Mouse (Mus musculus) cerebellum, adult 2 months (tissue): ENCODE measurements around the gene S1pr3. TPM values are rescaled to one million over a fixed set of nuclear protein-coding genes. Genes with fewer than 3 reads are reported as not detected.

Experiments
- DNase-seq, 2 experiments: peaks; one replicate each; pipeline ENCODE4 v3.0.0; 2021
- H3K27ac ChIP-seq: fragments of 200-500 bp; 2 replicates; pipeline ENCODE4 v1.5.1; 2012; ENCODE audit warnings: low read length, control low read depth, inconsistent platforms; ENCODE audit not compliant: insufficient read depth
- H3K27me3 ChIP-seq: fragments of 200-500 bp; 2 replicates; pipeline ENCODE4 v1.6.1; 2012; ENCODE audit warnings: inconsistent platforms, mild to moderate bottlenecking, low read length, moderate library complexity; ENCODE audit not compliant: control insufficient read depth, insufficient read depth
- H3K4me1 ChIP-seq: fragments of 200-500 bp; 2 replicates; pipeline ENCODE4 v1.6.1; 2011; ENCODE audit warnings: low read length; ENCODE audit not compliant: control insufficient read depth, insufficient read depth
- H3K4me3 ChIP-seq: fragments of 200-500 bp; replicated peaks from 2 replicates; pipeline ENCODE3; 2011; ENCODE audit warnings: mild to moderate bottlenecking, low read depth, low read length, control low read depth; ENCODE audit not compliant: insufficient read depth
- CTCF ChIP-seq: fragments of 200-500 bp; IDR thresholded peaks from 2 replicates; pipeline ENCODE4 v1.5.1; 2011; ENCODE audit warnings: low read depth, mild to moderate bottlenecking, control low read depth, low read length, moderate library complexity, borderline replicate concordance; ENCODE audit not compliant: insufficient read depth
- POLR2A ChIP-seq: fragments of 200-500 bp; IDR thresholded peaks from 2 replicates; pipeline ENCODE4 v1.6.1; 2011; ENCODE audit warnings: low read length, control low read depth, borderline replicate concordance; ENCODE audit not compliant: insufficient read depth
- WGBS: fragments of 180-500 bp; shearing (Covaris S2); methylation state at CpG from one replicate; pipeline ENCODE4 v1.1.7; 2018; 5-methylcytosine and 5-hydroxymethylcytosine counted together
- polyA plus RNA-seq: library from polyadenylated mRNA; depleted of rRNA; stranded (reverse); fragments of >200 nt; gene quantifications from 2 replicates; pipeline ENCODE4 v1.2.3, GENCODE M21; 2012

S1pr3 gene
- polyA plus RNA-seq, 1 experiment, result 3.5 TPM

GRCm38 (mm10) chr13:51392256-51392655 lies 16.2 kb upstream of the S1pr3 start:
- Histone ChIP-seq H3K4me3 (no peak overlapping the region), H3K27ac (no peak overlapping the region), H3K27me3 (no peaks in the 10 kb centered on the region), H3K4me1 (no peaks in the 10 kb centered on the region)
- 56% methylated on average over 1 of the region's 1 CpGs for WGBS
- TF ChIP-seq POLR2A (no peak), CTCF (no peak)
- no peak for DNase-seq

GRCm38 (mm10) chr13:51397861-51398260 lies 10.6 kb upstream of the S1pr3 start:
- H3K4me1 ChIP-seq, result no peaks in the 10 kb centered on the region
- no peak overlapping the region for H3K27ac ChIP-seq
- DNase-seq, result no peak
- no peak overlapping the region for H3K4me3 ChIP-seq
- TF ChIP-seq POLR2A (no peak), CTCF (no peak)
- WGBS, result 81% methylated on average over 6 of the region's 6 CpGs
- no peaks in the 10 kb centered on the region for H3K27me3 ChIP-seq

GRCm38 (mm10) chr13:51399562-51399961 lies 8.9 kb upstream of the S1pr3 start:
- no peak overlapping the region for H3K4me3 ChIP-seq
- H3K27ac ChIP-seq, result no peak overlapping the region
- WGBS, result 98% methylated on average over 3 of the region's 3 CpGs
- H3K4me1 ChIP-seq, result no peaks in the 10 kb centered on the region
- TF ChIP-seq CTCF (no peak), POLR2A (no peak)
- H3K27me3 ChIP-seq, result no peaks in the 10 kb centered on the region
- no peak for DNase-seq

- DNase-seq, result peak in 1 of 2 experiments; percentile 6
- Histone ChIP-seq H3K4me1 (no peaks in the 10 kb centered on the region), H3K27me3 (no peaks in the 10 kb centered on the region), H3K27ac (no peak overlapping the region), H3K4me3 (peak overlapping the region; percentile 34)
- WGBS, result 29% methylated on average over 14 of the region's 14 CpGs
- no peak for TF ChIP-seq CTCF
- TF ChIP-seq POLR2A, result no peak
Measured at GRCm38 (mm10) chr13:51400186-51400719, 8.2 kb upstream of the S1pr3 start.

GRCm38 (mm10) chr13:51400736-51401501 lies 7.5 kb upstream of the S1pr3 start:
- peak in 1 of 2 experiments; percentile 6 for DNase-seq
- H3K4me1 ChIP-seq, result no peaks in the 10 kb centered on the region
- H3K27me3 ChIP-seq, result no peaks in the 10 kb centered on the region
- no peak overlapping the region for H3K27ac ChIP-seq
- H3K4me3 ChIP-seq, result peak overlapping the region; percentile 42
- WGBS, result 8% methylated on average over 20 of the region's 20 CpGs
- TF ChIP-seq CTCF, result no peak
- TF ChIP-seq POLR2A, result no peak

- Histone ChIP-seq H3K4me3 (no peak overlapping the region), H3K27me3 (no peaks in the 10 kb centered on the region; the same call in 1 of the 2 replicates), H3K27ac (no peak overlapping the region), H3K4me1 (no peaks in the 10 kb centered on the region)
- 86% methylated on average over 4 of the region's 4 CpGs for WGBS
- no peak for DNase-seq
- TF ChIP-seq POLR2A (no peak), CTCF (no peak)
Measured at GRCm38 (mm10) chr13:51404566-51404965, 3.9 kb upstream of the S1pr3 start.

- DNase-seq, result no peak
- H3K4me1 ChIP-seq, result no peaks in the 10 kb centered on the region
- no peak overlapping the region for H3K27ac ChIP-seq
- TF ChIP-seq CTCF (no peak), POLR2A (no peak)
- no peaks in the 10 kb centered on the region; the same call in 1 of the 2 replicates for H3K27me3 ChIP-seq
- no peak overlapping the region for H3K4me3 ChIP-seq
- 91% methylated on average over 13 of the region's 13 CpGs for WGBS
Measured at GRCm38 (mm10) chr13:51405731-51406320, 2.6 kb upstream of the S1pr3 start.
